Mouse (Mus musculus): ENCODE data around the gene Syngr2. TPM values are rescaled to one million over a fixed set of nuclear protein-coding genes. Genes with fewer than 3 reads are reported as not detected.

Syngr2 gene
- 46.4 TPM for polyA plus RNA-seq (2015; fragmentation: Illumina TruSeq; extraction: RNeasy Lipid Tissue Mini Kit (QIAGEN cat#74804); ENCODE audit: insufficient read depth, low read depth, low replicate concordance)

DNA sequence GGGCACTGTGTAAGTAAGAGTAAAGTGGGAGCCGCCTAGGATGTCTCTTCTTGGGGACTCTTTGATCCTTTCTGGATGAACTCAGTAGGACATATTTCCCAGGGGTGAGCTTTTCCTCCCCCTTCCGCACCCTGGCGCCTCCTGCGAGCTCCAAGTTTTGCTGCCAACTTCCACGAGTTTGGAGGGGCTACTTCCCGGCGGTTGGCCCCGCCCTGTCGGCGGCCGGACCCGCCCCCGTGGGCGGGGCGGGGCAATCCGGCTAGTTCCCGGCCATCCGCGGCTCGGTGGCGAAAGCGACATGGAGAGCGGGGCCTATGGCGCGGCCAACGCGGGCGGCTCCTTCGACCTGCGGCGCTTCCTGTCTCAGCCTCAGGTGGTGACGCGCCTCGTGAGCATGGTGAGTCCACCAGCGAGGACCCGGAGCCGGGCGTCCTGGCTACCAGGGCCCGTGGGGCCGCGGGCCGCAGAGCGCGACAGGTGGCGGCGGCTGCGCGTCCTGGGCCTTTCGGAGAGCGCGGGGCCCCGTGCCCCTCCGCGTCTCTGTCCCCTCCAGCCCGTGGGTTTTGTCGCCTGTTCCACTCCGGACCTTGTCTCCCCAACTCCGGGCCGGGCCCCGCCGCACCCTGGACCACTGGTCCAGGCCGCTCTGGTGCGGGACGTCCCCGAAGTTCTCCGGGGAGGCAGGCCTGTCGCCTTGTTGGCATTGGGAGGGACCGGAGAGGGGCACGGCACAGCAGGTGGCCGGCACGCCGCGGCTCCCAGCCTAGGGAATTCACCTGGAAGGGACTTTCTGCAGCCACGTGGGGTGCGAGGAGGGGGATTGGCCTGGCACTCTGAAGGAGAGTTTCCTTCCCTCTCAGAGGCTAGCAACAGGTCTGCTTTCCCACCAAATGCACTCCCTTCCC, at the start of gene Syngr2, which contains the start of gene Gm20708:
Gene Syngr2, plus strand, starts transcription at position 262 of the 905 bp plus-strand sequence.
Gene Gm20708, plus strand, starts transcription at position 262 of the 905 bp plus-strand sequence.

DNA sequence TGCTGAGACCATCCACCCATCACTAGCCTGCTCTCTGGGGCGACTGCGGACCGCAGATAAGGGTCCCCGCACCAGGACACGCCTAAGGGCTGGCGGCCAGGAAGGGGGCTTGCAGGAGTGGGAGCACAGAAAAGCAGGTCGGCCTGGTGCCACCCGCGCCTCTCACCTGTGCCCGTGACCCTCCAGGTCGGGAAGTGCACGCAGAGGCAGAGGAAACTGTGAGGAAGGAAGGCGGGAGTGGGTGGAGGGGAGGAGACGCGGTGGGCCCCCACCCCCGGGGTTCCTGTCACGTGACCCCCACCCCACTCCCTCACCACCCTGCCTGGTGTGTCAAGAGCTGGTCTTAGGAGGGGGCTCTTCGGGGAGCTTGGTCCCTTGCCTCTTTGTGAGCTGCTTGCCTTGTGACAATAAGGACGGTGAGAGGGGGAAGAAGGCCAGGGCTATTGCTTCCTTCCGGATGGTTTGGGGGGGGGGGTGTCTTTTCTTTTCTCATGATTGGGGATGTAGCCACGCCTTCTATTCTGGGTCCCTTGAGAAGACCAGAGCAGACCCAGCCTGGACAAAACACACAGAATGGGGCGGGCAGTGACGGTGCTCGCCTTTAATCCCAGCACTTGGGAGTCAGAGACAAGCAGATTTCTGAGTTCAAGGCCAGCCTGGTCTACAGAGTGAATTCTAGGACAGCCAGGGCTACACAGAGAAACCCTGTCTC, 27.3 kb upstream of the Syngr2 start, which contains the start of the genes Tmc8 and Tmc6:
Gene Tmc8, plus strand, starts transcription at position 84 of the 712 bp plus-strand sequence.
Gene Tmc6, minus strand, starts transcription at position 206 of the 712 bp plus-strand sequence.

DNA sequence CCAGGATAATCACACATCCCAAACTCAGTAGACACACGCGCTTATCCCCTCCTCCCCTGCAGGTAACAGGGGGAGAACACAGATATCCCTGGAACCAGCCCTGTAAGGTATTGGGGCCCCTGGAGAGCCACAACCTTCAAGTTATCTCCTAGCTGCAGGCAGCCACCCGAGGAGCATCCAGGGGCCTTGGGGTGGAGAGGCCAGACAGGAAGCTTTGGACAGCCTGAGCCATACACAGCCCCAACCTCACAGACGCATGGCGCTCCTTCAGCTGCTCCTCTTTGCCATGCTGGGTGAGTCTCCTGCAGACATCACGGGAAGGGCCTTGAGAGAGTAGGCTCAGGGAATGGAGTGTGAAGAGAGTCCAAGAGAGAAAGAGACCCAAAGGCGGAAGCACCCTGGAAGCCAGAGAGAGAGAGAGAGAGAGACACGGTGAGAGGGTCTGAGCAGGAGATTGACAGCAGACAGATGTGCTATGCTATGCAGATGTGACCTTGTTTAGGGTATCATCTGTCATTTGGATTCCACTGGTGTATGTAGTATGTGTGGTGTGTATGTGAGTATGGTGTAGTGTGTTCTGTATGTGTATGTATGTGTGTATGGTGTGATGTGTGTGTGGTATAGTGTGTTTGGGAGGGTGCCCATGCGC, 11.8 kb upstream of the Syngr2 start, which contains the start of gene 6030468B19Rik:
Gene 6030468B19Rik, plus strand, starts transcription at position 150 of the 649 bp plus-strand sequence.

DNA sequence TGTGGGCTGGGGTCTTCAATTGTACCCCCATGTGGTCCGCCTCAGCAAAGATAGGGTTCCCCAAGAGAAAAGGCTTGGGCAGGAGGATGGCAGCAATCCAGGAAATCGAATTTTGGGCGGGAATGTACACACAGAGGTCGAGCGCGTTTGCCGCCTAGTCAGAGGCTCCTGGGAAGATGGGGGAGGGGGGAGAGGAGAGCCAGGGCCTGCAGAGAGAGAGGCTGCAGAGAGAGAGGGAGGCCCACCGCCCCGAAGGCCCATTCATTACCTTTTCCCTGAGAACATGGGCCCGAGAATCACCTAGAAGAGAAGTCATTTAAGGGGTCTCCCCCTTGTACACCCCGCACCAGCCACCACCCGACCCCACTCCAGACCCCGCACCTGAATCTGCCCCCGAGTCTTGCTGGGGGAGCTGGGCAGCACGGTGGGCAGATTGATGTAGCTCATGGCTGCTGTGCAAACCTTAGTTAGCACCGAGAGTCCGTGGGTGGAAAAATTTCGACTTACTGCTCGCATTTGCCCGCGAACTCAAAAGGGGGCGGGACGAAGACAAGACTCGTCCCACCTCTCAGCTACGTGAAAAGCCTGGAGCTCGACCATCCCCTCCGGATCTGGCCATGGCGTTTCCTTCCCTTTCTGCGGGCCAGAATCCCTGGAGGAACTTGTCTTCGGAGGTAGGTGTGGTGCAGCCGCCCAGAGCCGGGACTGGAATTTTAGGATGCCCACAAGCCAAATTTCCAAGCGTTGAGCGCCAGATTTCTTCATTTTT, 16.0 kb downstream of the Syngr2 start, which contains the start of the genes Afmid and Tk1:
Gene Afmid, plus strand, starts transcription at position 592 of the 769 bp plus-strand sequence.
Gene Tk1, minus strand, starts transcription at position 760 of the 769 bp plus-strand sequence.

DNA sequence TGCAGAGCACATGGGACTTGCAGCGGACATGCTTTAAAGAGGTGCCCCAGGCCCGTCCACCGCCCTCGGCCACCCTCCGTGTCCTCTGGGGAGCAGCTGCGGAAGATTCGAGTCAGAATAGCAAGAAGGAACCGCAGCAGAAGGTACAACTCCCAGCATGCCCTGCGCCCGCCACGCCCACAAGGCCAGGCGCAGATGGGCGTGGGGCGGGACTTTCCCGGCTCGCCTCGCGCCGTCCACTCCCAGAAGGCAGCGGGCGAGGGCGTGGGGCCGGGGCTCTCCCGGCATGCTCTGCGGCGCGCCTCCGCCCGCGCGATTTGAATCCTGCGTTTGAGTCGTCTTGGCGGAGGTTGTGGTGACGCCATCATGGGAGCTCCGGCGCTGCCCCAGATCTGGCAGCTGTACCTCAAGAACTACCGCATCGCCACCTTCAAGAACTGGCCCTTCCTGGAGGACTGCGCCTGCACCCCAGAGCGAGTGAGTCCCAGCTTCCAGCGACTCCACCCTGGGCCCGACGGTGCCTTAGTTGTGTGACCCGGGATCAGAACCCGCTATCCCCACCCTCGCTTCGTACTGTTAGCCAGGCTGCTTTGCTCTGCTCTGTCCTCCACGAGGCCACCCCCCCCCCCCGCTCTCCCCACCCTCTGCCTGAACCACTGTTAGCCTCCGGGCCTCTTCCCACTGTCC, 39.7 kb downstream of the Syngr2 start, which contains the start of gene Birc5:
Gene Birc5, plus strand, starts transcription at position 267 of the 687 bp plus-strand sequence.

DNA sequence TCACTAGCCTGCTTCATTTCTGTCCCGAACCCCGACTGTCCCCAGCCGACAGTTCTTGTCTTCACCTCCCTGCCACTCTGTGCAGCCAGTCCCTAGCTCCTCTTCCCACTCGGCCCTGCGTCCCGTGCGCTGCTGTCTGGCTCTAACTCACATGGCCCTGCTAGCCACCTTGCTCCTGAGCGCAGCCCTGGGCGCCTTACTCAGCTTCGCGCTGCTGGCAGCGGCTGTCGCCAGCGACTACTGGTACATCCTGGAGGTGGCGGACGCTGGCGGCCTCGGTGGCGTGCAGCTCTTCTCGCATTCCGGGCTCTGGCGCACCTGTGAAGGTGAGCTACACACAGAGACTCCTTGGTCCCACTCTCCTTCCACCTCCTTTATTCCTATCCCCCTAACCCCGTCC, 51.1 kb downstream of the Syngr2 start, which contains the start of gene Tmem235:
Gene Tmem235, plus strand, starts transcription at position 152 of the 400 bp plus-strand sequence.

Other genes with a start within 250 kb of the Syngr2 start
- 6.8 TPM for gene Tnrc6c, start 155.4 kb upstream of the Syngr2 start, polyA plus RNA-seq (2015; fragmentation: Illumina TruSeq; extraction: RNeasy Lipid Tissue Mini Kit (QIAGEN cat#74804); ENCODE audit: insufficient read depth, low read depth, low replicate concordance)
- gene Tmc8, start 27.6 kb upstream of the Syngr2 start, polyA plus RNA-seq (2015; fragmentation: Illumina TruSeq; extraction: RNeasy Lipid Tissue Mini Kit (QIAGEN cat#74804); ENCODE audit: insufficient read depth, low read depth, low replicate concordance): 1.0 TPM
- 24.3 TPM for gene Tmc6, start 27.5 kb upstream of the Syngr2 start, polyA plus RNA-seq (2015; fragmentation: Illumina TruSeq; extraction: RNeasy Lipid Tissue Mini Kit (QIAGEN cat#74804); ENCODE audit: insufficient read depth, low read depth, low replicate concordance)
- gene 6030468B19Rik, start 12.0 kb upstream of the Syngr2 start, polyA plus RNA-seq (2015; fragmentation: Illumina TruSeq; extraction: RNeasy Lipid Tissue Mini Kit (QIAGEN cat#74804); ENCODE audit: insufficient read depth, low read depth, low replicate concordance): not detected
- 2.9 TPM for gene Gm20708, start within 50 bp of the Syngr2 start, polyA plus RNA-seq (2015; fragmentation: Illumina TruSeq; extraction: RNeasy Lipid Tissue Mini Kit (QIAGEN cat#74804); ENCODE audit: insufficient read depth, low read depth, low replicate concordance)
- 2.0 TPM for gene Afmid, start 16.3 kb downstream of the Syngr2 start, polyA plus RNA-seq (2015; fragmentation: Illumina TruSeq; extraction: RNeasy Lipid Tissue Mini Kit (QIAGEN cat#74804); ENCODE audit: insufficient read depth, low read depth, low replicate concordance)
- gene Tk1, start 16.4 kb downstream of the Syngr2 start, polyA plus RNA-seq (2015; fragmentation: Illumina TruSeq; extraction: RNeasy Lipid Tissue Mini Kit (QIAGEN cat#74804); ENCODE audit: insufficient read depth, low read depth, low replicate concordance): not detected
- not detected for gene Birc5, start 39.6 kb downstream of the Syngr2 start, polyA plus RNA-seq (2015; fragmentation: Illumina TruSeq; extraction: RNeasy Lipid Tissue Mini Kit (QIAGEN cat#74804); ENCODE audit: insufficient read depth, low read depth, low replicate concordance)
- not detected for gene Tmem235, start 51.1 kb downstream of the Syngr2 start, polyA plus RNA-seq (2015; fragmentation: Illumina TruSeq; extraction: RNeasy Lipid Tissue Mini Kit (QIAGEN cat#74804); ENCODE audit: insufficient read depth, low read depth, low replicate concordance)
- gene Tha1, start 63.8 kb downstream of the Syngr2 start, polyA plus RNA-seq (2015; fragmentation: Illumina TruSeq; extraction: RNeasy Lipid Tissue Mini Kit (QIAGEN cat#74804); ENCODE audit: insufficient read depth, low read depth, low replicate concordance): 8.0 TPM
- 4.4 TPM for gene Socs3, start 160.4 kb downstream of the Syngr2 start, polyA plus RNA-seq (2015; fragmentation: Illumina TruSeq; extraction: RNeasy Lipid Tissue Mini Kit (QIAGEN cat#74804); ENCODE audit: insufficient read depth, low read depth, low replicate concordance)
- gene Pgs1, start 176.6 kb downstream of the Syngr2 start, polyA plus RNA-seq (2015; fragmentation: Illumina TruSeq; extraction: RNeasy Lipid Tissue Mini Kit (QIAGEN cat#74804); ENCODE audit: insufficient read depth, low read depth, low replicate concordance): 8.8 TPM

All from pancreas, adult 10 weeks (tissue).